ENCODE assay signal across 26 mouse cellular contexts in genomic region chr3:159878983-159879382, GRCm38 (mm10). TPM values are rescaled to one million over a fixed set of nuclear protein-coding genes. Genes with fewer than 3 reads are reported as not detected.
DNase-seq lines count a peak whose midpoint lies in the region; ATAC-seq and TF ChIP-seq lines count a peak whose summit lies in the region.
"Had no signal": no experiment of that assay in that cellular context is flagged by ENCODE, and none has a peak within 500 bp of the region (broad histone marks: within the 10 kb centered on the region; RNA-seq: fewer than 3 reads in every experiment).

No protein-coding gene starts in this region.

- H3K9ac ChIP-seq in forebrain, embryonic 12.5 days = no peak overlapping the region
- no peak overlapping the region for H3K9ac ChIP-seq in forebrain, embryonic 13.5 days
- no peak overlapping the region for H3K9ac ChIP-seq in midbrain, embryonic 12.5 days (replicated peaks)
- H3K9ac ChIP-seq in midbrain, postnatal 0 days (replicated peaks; ENCODE audit: low read length, poor library complexity, severe bottlenecking) = no peak overlapping the region
- H3K9ac ChIP-seq in forebrain, embryonic 15.5 days (replicated peaks) = no peak overlapping the region
- H3K9ac ChIP-seq: heart, embryonic 13.5 days; hindbrain, embryonic 15.5 days; limb, embryonic 12.5 days; liver, postnatal 0 days; neural tube, embryonic 12.5 days had no signal

- no peak overlapping the region for H3K4me3 ChIP-seq in forebrain, embryonic 12.5 days (replicated peaks)
- H3K4me3 ChIP-seq in forebrain, embryonic 13.5 days = no peak overlapping the region
- no peak overlapping the region for H3K4me3 ChIP-seq in midbrain, embryonic 12.5 days
- no peak overlapping the region for H3K4me3 ChIP-seq in midbrain, postnatal 0 days (ENCODE audit: low read depth, low read length)
- no peak overlapping the region for H3K4me3 ChIP-seq in forebrain, embryonic 15.5 days
- H3K4me3 ChIP-seq: heart, adult 2 months; heart, embryonic 13.5 days; hindbrain, embryonic 15.5 days; limb, embryonic 12.5 days; neural tube, embryonic 12.5 days had no signal

- H3K27ac ChIP-seq in forebrain, embryonic 12.5 days = no peak overlapping the region
- no peak overlapping the region for H3K27ac ChIP-seq in forebrain, embryonic 13.5 days
- H3K27ac ChIP-seq in midbrain, embryonic 12.5 days (replicated peaks) = no peak overlapping the region
- no peak overlapping the region for H3K27ac ChIP-seq in midbrain, postnatal 0 days (ENCODE audit: low read depth, low read length)
- H3K27ac ChIP-seq in forebrain, embryonic 15.5 days (replicated peaks) = peak overlapping the region; percentile 0; the same call in 1 of the 2 replicates
- H3K27ac ChIP-seq: heart, adult 2 months; heart, embryonic 13.5 days; hindbrain, embryonic 15.5 days; limb, embryonic 12.5 days; neural tube, embryonic 12.5 days had no signal

- peaks cover 9% of the 10 kb centered on the region; the same call in 1 of the 2 replicates for H3K4me1 ChIP-seq in forebrain, embryonic 12.5 days
- H3K4me1 ChIP-seq in forebrain, embryonic 13.5 days = no peaks in the 10 kb centered on the region
- H3K4me1 ChIP-seq in midbrain, embryonic 12.5 days = peaks cover 10% of the 10 kb centered on the region; the same call in 1 of the 2 replicates
- no peaks in the 10 kb centered on the region for H3K4me1 ChIP-seq in midbrain, postnatal 0 days (ENCODE audit: insufficient read depth, low read length)
- H3K4me1 ChIP-seq in forebrain, embryonic 15.5 days = no peaks in the 10 kb centered on the region
- H3K4me1 ChIP-seq: hindbrain, embryonic 15.5 days; limb, embryonic 12.5 days; neural tube, embryonic 12.5 days had no signal

- H3K27me3 ChIP-seq in forebrain, embryonic 12.5 days = peaks cover 9% of the 10 kb centered on the region; the same call in 1 of the 2 replicates
- H3K27me3 ChIP-seq in forebrain, embryonic 13.5 days = peaks cover 5% of the 10 kb centered on the region; the same call in 1 of the 2 replicates
- 0 out of 2 replicates have a peak, but pooled peaks cover 4% of the 10 kb centered on the region for H3K27me3 ChIP-seq in midbrain, embryonic 12.5 days
- no peaks in the 10 kb centered on the region for H3K27me3 ChIP-seq in midbrain, postnatal 0 days (ENCODE audit: insufficient read depth, low read length)
- no peaks in the 10 kb centered on the region for H3K27me3 ChIP-seq in forebrain, embryonic 15.5 days
- H3K27me3 ChIP-seq: heart, embryonic 13.5 days; hindbrain, embryonic 15.5 days; limb, embryonic 12.5 days; neural tube, embryonic 12.5 days had no signal

- no peaks in the 10 kb centered on the region for H3K9me3 ChIP-seq in forebrain, embryonic 12.5 days
- H3K9me3 ChIP-seq in forebrain, embryonic 13.5 days (replicated peaks) = no peaks in the 10 kb centered on the region
- no peaks in the 10 kb centered on the region for H3K9me3 ChIP-seq in midbrain, embryonic 12.5 days
- H3K9me3 ChIP-seq in midbrain, postnatal 0 days (ENCODE audit: low read length) = no peaks in the 10 kb centered on the region
- no peaks in the 10 kb centered on the region for H3K9me3 ChIP-seq in forebrain, embryonic 15.5 days
- H3K9me3 ChIP-seq: heart, embryonic 13.5 days; hindbrain, embryonic 15.5 days; limb, embryonic 12.5 days; neural tube, embryonic 12.5 days had no signal

- no peaks in the 10 kb centered on the region for H3K36me3 ChIP-seq in forebrain, embryonic 12.5 days (replicated peaks)
- no peaks in the 10 kb centered on the region for H3K36me3 ChIP-seq in forebrain, embryonic 13.5 days (ENCODE audit: poor library complexity, severe bottlenecking)
- peaks cover 3% of the 10 kb centered on the region; the same call in 1 of the 2 replicates for H3K36me3 ChIP-seq in midbrain, embryonic 12.5 days
- H3K36me3 ChIP-seq in midbrain, postnatal 0 days (ENCODE audit: insufficient read depth, low read length) = no peaks in the 10 kb centered on the region
- no peaks in the 10 kb centered on the region for H3K36me3 ChIP-seq in forebrain, embryonic 15.5 days
- H3K36me3 ChIP-seq: hindbrain, embryonic 15.5 days; neural tube, embryonic 12.5 days had no signal

- ATAC-seq in forebrain, embryonic 12.5 days (ENCODE audit: low FRiP score) = 0 out of 2 replicates have a peak, but pooled peaks have one; percentile 46
- ATAC-seq in forebrain, embryonic 13.5 days = no peak
- ATAC-seq in midbrain, embryonic 12.5 days (ENCODE audit: low FRiP score, low read depth) = peak; percentile 72
- no peak for ATAC-seq in midbrain, postnatal 0 days (ENCODE audit: low FRiP score)
- peak; percentile 58; the same call in 1 of the 2 replicates for ATAC-seq in forebrain, embryonic 15.5 days (replicated peaks)
- ATAC-seq: intestine, embryonic 16.5 days; liver, postnatal 0 days; lung, postnatal 0 days had no signal

- TF ChIP-seq CTCF in midbrain, postnatal 0 days (IDR thresholded peaks at IDR 0.05) = no peak

- DNase-seq in midbrain, postnatal 0 days (ENCODE audit: low spot score) = no peak
- DNase-seq in telencephalon, adult 2 months (ENCODE audit: low read depth, low spot score) = peak; percentile 10
- DNase-seq in spleen, adult 18-20 months = no peak
- DNase-seq: adrenal gland, adult 2 months; cerebellum, adult 2 months; cerebellum, postnatal 25 days; gastrocnemius, postnatal 25 days; heart, adult 2 months; heart, postnatal 14 days; kidney, adult 9 months; kidney, postnatal 14 days; layer of hippocampus, postnatal 36 days; liver, postnatal 0 days; right cerebral cortex, postnatal 14 days; thymus, postnatal 14 days had no signal

- H3K4me2 ChIP-seq in forebrain, embryonic 12.5 days = no peak overlapping the region
- no peak overlapping the region for H3K4me2 ChIP-seq in forebrain, embryonic 13.5 days
- H3K4me2 ChIP-seq in midbrain, embryonic 12.5 days (replicated peaks) = no peak overlapping the region
- H3K4me2 ChIP-seq in midbrain, postnatal 0 days (ENCODE audit: low read depth, low read length, poor library complexity, severe bottlenecking) = no peak overlapping the region
- no peak overlapping the region for H3K4me2 ChIP-seq in forebrain, embryonic 15.5 days (replicated peaks)
- H3K4me2 ChIP-seq: heart, embryonic 13.5 days; hindbrain, embryonic 15.5 days; limb, embryonic 12.5 days; liver, embryonic 11.5 days; neural tube, embryonic 12.5 days had no signal

RNA-seq across cellular contexts. Expression of gene Wls, which starts 39.5 kb away (rescaled TPM):
- 65.9 and 87.8 TPM in 2 replicates for polyA plus RNA-seq in forebrain, embryonic 12.5 days (2016; fragmentation: Nextera tagmentation; extraction: Ambion mirVana)
- polyA plus RNA-seq in forebrain, embryonic 13.5 days (2015; fragmentation: Nextera tagmentation; extraction: Ambion mirVana) = 41.1 and 51.9 TPM in 2 replicates
- polyA plus RNA-seq in midbrain, embryonic 12.5 days (2016; fragmentation: Nextera tagmentation; extraction: Ambion mirVana) = 168 and 179 TPM in 2 replicates
- 40.6 and 61.9 TPM in 2 replicates for total RNA-seq in midbrain, postnatal 0 days (2014; rRNA removed)
- 55.7 and 58.9 TPM in 2 replicates for polyA plus RNA-seq in midbrain, postnatal 0 days (2015; fragmentation: Nextera tagmentation; extraction: Ambion mirVana)
- polyA plus RNA-seq in forebrain, embryonic 15.5 days (2015; fragmentation: Nextera tagmentation; extraction: Ambion mirVana) = 39.6 and 48.6 TPM in 2 replicates

Comparison
In these comparisons a context has a peak if more than half of its experiments do, and no peak if none do; other contexts are left out.
1. ATAC-seq: peak in forebrain, embryonic 12.5 days (single experiment), midbrain, embryonic 12.5 days (single experiment) and forebrain, embryonic 15.5 days (single experiment); none in forebrain, embryonic 13.5 days (single experiment) and midbrain, postnatal 0 days (single experiment).